Mouse (Mus musculus): ENCODE results near the gene Limk2.

Gene Limk2

DNA sequence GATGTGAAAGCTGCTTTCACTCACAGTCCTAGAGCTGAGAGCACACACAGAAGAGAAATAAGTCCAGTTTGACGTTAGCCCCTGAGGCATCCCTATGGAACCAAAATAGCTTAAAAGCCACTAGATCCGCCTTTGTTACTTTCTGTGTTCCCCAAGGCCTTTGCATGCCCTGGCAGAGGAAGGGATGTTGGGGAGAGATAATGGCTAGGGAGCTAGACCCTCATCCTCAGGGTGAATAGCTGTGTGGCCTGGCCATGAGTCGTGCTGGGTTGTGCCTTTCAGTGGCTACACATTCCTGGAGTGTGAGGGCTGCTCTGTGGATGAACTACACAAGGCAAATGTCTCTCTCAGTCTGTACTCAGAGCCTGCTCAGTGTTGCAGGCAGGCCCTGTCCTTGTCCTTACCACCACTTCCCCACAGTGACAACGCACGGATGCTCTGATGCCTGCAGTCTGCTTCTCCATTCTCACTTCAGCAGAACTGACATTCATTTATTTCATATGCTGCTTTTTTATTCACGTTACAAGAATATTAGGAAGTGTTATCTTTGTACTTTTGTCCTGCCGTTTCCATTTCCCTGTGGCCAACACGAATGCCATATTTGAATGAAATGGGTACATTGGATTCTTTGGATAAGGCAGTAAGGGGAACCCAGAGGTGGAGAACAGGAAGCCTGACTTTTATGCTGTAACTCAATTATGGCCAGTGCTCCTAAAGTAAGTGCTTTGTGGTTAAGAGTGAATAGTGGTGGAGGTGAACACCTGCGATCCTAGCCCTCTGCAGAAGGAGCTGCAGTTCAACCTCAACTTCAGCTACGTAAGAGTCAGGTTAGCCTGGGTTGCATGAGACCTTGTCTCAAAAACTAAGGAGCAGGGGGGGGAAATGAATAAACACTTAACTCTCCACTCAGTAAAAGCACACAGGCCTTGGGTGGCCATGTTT lies 110.8 kb downstream of the Limk2 start:
- DNase-seq (ENCODE audit: low read depth): peak; percentile 34

DNA sequence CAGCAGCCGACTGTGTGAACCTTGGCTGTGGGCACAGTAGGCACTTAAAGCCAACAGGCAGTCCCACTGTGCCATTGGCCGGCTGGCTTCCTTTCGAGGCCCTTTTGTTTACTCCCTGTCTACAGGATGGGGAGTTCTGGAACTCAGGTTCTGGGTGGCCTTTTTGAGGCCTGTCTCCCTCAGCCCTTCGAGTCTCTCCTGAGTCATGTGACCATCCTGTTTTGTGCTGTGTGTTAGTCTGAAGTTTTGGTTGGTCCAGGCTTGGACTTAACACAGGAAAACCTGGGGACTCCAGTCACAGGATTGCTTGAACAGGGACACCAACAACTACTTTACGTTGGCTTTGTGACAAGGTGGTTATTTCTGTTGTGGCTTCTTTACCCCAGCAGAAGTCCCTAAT lies 112.9 kb downstream of the Limk2 start:
- no peak for DNase-seq (ENCODE audit: low read depth)

DNA sequence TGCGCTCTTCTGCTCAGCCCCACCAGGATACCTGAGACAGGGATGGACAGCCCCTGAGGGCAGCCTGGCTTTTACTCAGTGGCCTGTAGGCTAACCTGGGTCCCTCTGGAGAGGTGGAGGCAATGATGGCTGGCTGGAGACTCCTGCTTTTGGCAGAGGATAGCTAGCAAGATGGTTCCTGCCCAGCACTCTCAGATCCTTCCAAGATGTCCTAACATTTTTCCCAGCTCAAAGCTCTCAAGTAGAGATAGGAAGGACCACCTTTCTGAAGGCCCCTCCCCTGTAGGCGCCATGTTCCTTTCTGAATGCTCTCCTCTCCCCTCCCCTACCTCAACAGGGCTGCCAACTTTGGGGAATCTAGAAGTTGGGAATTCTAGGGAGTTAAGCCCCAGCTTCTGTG lies 114.3 kb downstream of the Limk2 start:
- no peak for DNase-seq (ENCODE audit: low read depth)
